Mouse (Mus musculus) yolk sac, embryonic 10.5 days (tissue): ENCODE results near the gene Camk1d.
"Not testable (repeated sequence)": the region's sequence is repeated elsewhere in the genome, so short reads cannot be mapped to it uniquely, and the experiment has no call there.

Experiments
- DNase-seq: peaks from one replicate; pipeline ENCODE4 v3.0.0-alpha.2; 2017; ENCODE audit warnings: low spot score

Camk1d gene

DNA sequence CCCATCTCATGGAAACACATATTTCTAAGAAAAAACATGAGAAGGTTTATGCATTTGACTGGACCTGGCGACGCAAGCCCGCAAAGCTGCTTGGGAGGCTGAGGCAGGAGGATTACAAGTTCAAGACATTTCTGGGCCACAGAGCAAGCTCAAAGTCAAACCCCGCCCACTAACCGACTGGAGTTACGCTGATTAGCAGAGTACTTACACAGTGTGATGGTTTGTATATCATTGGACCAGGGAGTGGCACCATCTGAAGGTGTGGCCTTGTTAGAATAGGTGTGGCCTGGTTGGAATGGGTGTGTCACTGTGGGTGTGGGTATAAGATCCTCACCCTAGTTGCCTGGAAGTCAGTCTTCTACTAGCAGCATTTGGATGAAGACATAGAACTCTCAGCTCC is 465.1 kb downstream of the Camk1d start:
- DNase-seq: not testable (repeated sequence)
